Mouse (Mus musculus): Measurements from ENCODE around the gene Slc26a3. TPM values are rescaled to one million over a fixed set of nuclear protein-coding genes. Genes with fewer than 3 reads are reported as not detected.
"Not testable (repeated sequence)": the region's sequence is repeated elsewhere in the genome, so short reads cannot be mapped to it uniquely, and the experiment has no call there.

Slc26a3 gene
- polyA plus RNA-seq, 1 experiment: 0.10 TPM

GRCm38 (mm10) chr12:31415971-31416370 is 25.3 kb downstream of the Slc26a3 start:
- no peak for DNase-seq (ENCODE audit: extremely low spot score in 1 of 2, low spot score in 1 of 2)

- no peak for DNase-seq (ENCODE audit: extremely low spot score in 1 of 2, low spot score in 1 of 2)
Measured at GRCm38 (mm10) chr12:31421901-31422574, 31.4 kb downstream of the Slc26a3 start.

- DNase-seq (ENCODE audit: extremely low spot score in 1 of 2, low spot score in 1 of 2): no peak
Measured at GRCm38 (mm10) chr12:31437791-31438190, 47.1 kb downstream of the Slc26a3 start.

- DNase-seq (ENCODE audit: extremely low spot score in 1 of 2, low spot score in 1 of 2): no peak
Measured at GRCm38 (mm10) chr12:31439612-31440011, 48.9 kb downstream of the Slc26a3 start.

- no peak for DNase-seq (ENCODE audit: extremely low spot score in 1 of 2, low spot score in 1 of 2)
Measured at GRCm38 (mm10) chr12:31444131-31444546, 53.5 kb downstream of the Slc26a3 start.

- no peak for DNase-seq (ENCODE audit: extremely low spot score in 1 of 2, low spot score in 1 of 2)
Measured at GRCm38 (mm10) chr12:31444827-31445226, 54.2 kb downstream of the Slc26a3 start.

- DNase-seq (ENCODE audit: extremely low spot score in 1 of 2, low spot score in 1 of 2): no peak
Measured at GRCm38 (mm10) chr12:31449341-31449740, 58.7 kb downstream of the Slc26a3 start.

- DNase-seq (ENCODE audit: extremely low spot score in 1 of 2, low spot score in 1 of 2): no peak
Measured at GRCm38 (mm10) chr12:31456271-31456670, 65.6 kb downstream of the Slc26a3 start.

- no peak for DNase-seq (ENCODE audit: extremely low spot score in 1 of 2, low spot score in 1 of 2)
Measured at GRCm38 (mm10) chr12:31458474-31458873, 67.8 kb downstream of the Slc26a3 start.

- not testable (repeated sequence) for DNase-seq (ENCODE audit: extremely low spot score in 1 of 2, low spot score in 1 of 2)
Measured at GRCm38 (mm10) chr12:31460270-31460669, 69.6 kb downstream of the Slc26a3 start.

- no peak for DNase-seq (ENCODE audit: extremely low spot score in 1 of 2, low spot score in 1 of 2)
Measured at GRCm38 (mm10) chr12:31461371-31461770, 70.7 kb downstream of the Slc26a3 start.

- no peak for DNase-seq (ENCODE audit: extremely low spot score in 1 of 2, low spot score in 1 of 2)
Measured at GRCm38 (mm10) chr12:31462615-31463014, 71.9 kb downstream of the Slc26a3 start.

GRCm38 (mm10) chr12:31478182-31478581 is 87.5 kb downstream of the Slc26a3 start:
- not testable (repeated sequence) for DNase-seq (ENCODE audit: extremely low spot score in 1 of 2, low spot score in 1 of 2)

- no peak for DNase-seq (ENCODE audit: extremely low spot score in 1 of 2, low spot score in 1 of 2)
Measured at GRCm38 (mm10) chr12:31486431-31486830, 95.8 kb downstream of the Slc26a3 start.

GRCm38 (mm10) chr12:31498936-31499313 is 108.3 kb downstream of the Slc26a3 start:
- DNase-seq (ENCODE audit: extremely low spot score in 1 of 2, low spot score in 1 of 2): no peak

- peak; percentile 88 to 96 for DNase-seq (ENCODE audit: extremely low spot score in 1 of 2, low spot score in 1 of 2)
Measured at GRCm38 (mm10) chr12:31499314-31500131, 108.9 kb downstream of the Slc26a3 start, which contains the start of gene Cbll1. Gene Cbll1, minus strand, starts transcription at chr12:31499616.

- DNase-seq (ENCODE audit: extremely low spot score in 1 of 2, low spot score in 1 of 2): no peak
Measured at GRCm38 (mm10) chr12:31500196-31500595, 109.5 kb downstream of the Slc26a3 start.

- no peak for DNase-seq (ENCODE audit: extremely low spot score in 1 of 2, low spot score in 1 of 2)
Measured at GRCm38 (mm10) chr12:31501266-31501665, 110.6 kb downstream of the Slc26a3 start.

- DNase-seq (ENCODE audit: extremely low spot score in 1 of 2, low spot score in 1 of 2): no peak
Measured at GRCm38 (mm10) chr12:31503211-31503610, 112.5 kb downstream of the Slc26a3 start.

- peak in 1 of 2 experiments; percentile 77 for DNase-seq (ENCODE audit: extremely low spot score in 1 of 2, low spot score in 1 of 2)
Measured at GRCm38 (mm10) chr12:31507718-31508364, 117.2 kb downstream of the Slc26a3 start.

GRCm38 (mm10) chr12:31508496-31508895 is 117.8 kb downstream of the Slc26a3 start:
- no peak for DNase-seq (ENCODE audit: extremely low spot score in 1 of 2, low spot score in 1 of 2)

Data from frontal cortex, adult 2 months (tissue).